Mouse (Mus musculus) midbrain, embryonic 16.5 days (tissue): ENCODE results near the gene Slc26a3. TPM values are rescaled to one million over a fixed set of nuclear protein-coding genes. Genes with fewer than 3 reads are reported as not detected.
A peak's percentile ranks its signal among the peaks of the same experiment; 100 is the strongest.

Experiments used
- ATAC-seq: fragments of 200-750 bp; cut with Nextera tagmentation; 2 replicates; pipeline ENCODE4 v1.8.0; 2017; ENCODE audit warnings: moderate TSS enrichment
- H3K27ac ChIP-seq: fragments of 300-500 bp; sonication (generic); 2 replicates; pipeline ENCODE4 v1.5.1; 2014; ENCODE audit warnings: mild to moderate bottlenecking, low read length, mixed read lengths
- H3K27me3 ChIP-seq: fragments of 300-500 bp; sonication (generic); 2 replicates; pipeline ENCODE4 v1.6.1; 2014; ENCODE audit warnings: low read depth, low read length, mixed read lengths; ENCODE audit not compliant: control insufficient read depth, insufficient read depth
- H3K36me3 ChIP-seq: fragments of 300-500 bp; sonication (generic); 2 replicates; pipeline ENCODE4 v1.6.1; 2014; ENCODE audit warnings: mild to moderate bottlenecking, low read length, moderate library complexity, mixed read lengths; ENCODE audit not compliant: control insufficient read depth, insufficient read depth
- H3K4me1 ChIP-seq: fragments of 300-500 bp; sonication (generic); 2 replicates; pipeline ENCODE4 v1.6.1; 2014; ENCODE audit warnings: mild to moderate bottlenecking, low read length, mixed read lengths; ENCODE audit not compliant: control insufficient read depth, insufficient read depth
- H3K4me2 ChIP-seq: fragments of 300-500 bp; sonication (generic); 2 replicates; pipeline ENCODE4 v1.6.1; 2014; ENCODE audit warnings: mild to moderate bottlenecking, low read length, mixed read lengths
- H3K4me3 ChIP-seq: fragments of 300-500 bp; sonication (generic); 2 replicates; pipeline ENCODE4 v1.5.1; 2014; ENCODE audit warnings: low read depth, mild to moderate bottlenecking, low read length, moderate library complexity, mixed read lengths
- H3K9ac ChIP-seq: fragments of 300-500 bp; sonication (generic); 2 replicates; pipeline ENCODE4 v1.6.1; 2014; ENCODE audit warnings: low read depth, low read length, mixed read lengths
- H3K9me3 ChIP-seq: fragments of 300-500 bp; sonication (generic); replicated peaks from 2 replicates; pipeline ENCODE4 v1.6.1; 2014; ENCODE audit warnings: mild to moderate bottlenecking, low read length, mixed read lengths; ENCODE audit not compliant: control insufficient read depth, poor library complexity, severe bottlenecking
- WGBS: fragments of 180-500 bp; shearing (Covaris S2); extraction: QIAGEN DNeasy Blood & Tissue Kit; methylation state at CpG from one replicate; pipeline ENCODE4 v1.1.7; 2014; 5-methylcytosine and 5-hydroxymethylcytosine counted together
- polyA plus RNA-seq: library from polyadenylated mRNA; unstranded; fragments of >200 nt; fragmentation: Nextera tagmentation; extraction: Ambion mirVana; gene quantifications from 2 replicates; pipeline ENCODE4 v1.2.1, GENCODE M21; 2015

The Slc26a3 gene
- polyA plus RNA-seq, 1 experiment from 2014 or later, result 0.09 TPM

GRCm38 (mm10) chr12:31375283-31375615, 15.4 kb upstream of the Slc26a3 start:
- H3K4me3 ChIP-seq, result no peak overlapping the region
- no peaks in the 10 kb centered on the region for H3K27me3 ChIP-seq
- H3K9ac ChIP-seq, result no peak overlapping the region
- no peak for ATAC-seq
- no peaks in the 10 kb centered on the region for H3K36me3 ChIP-seq
- no peaks in the 10 kb centered on the region for H3K9me3 ChIP-seq
- H3K4me2 ChIP-seq, result no peak overlapping the region
- no peak overlapping the region for H3K27ac ChIP-seq
- 81% methylated on average over 4 of the region's 4 CpGs for WGBS
- H3K4me1 ChIP-seq, result peaks cover 13% of the 10 kb centered on the region

- Histone ChIP-seq H3K4me2 (peak overlapping the region; percentile 61), H3K36me3 (no peaks in the 10 kb centered on the region), H3K27ac (no peak overlapping the region; the same call in 1 of the 2 replicates), H3K9ac (peak overlapping the region; percentile 56; the same call in 1 of the 2 replicates), H3K9me3 (no peaks in the 10 kb centered on the region), H3K4me3 (peak overlapping the region; percentile 33), H3K4me1 (peaks cover 13% of the 10 kb centered on the region), H3K27me3 (no peaks in the 10 kb centered on the region)
- 11% methylated on average over 13 of the region's 13 CpGs for WGBS
- ATAC-seq, result peak; percentile 54
Measured at GRCm38 (mm10) chr12:31376326-31376950, 14.2 kb upstream of the Slc26a3 start.

GRCm38 (mm10) chr12:31377241-31377640, 13.4 kb upstream of the Slc26a3 start:
- H3K4me2 ChIP-seq, result 0 out of 2 replicates have a peak overlapping the region, but pooled peaks have one; percentile 3
- peaks cover 13% of the 10 kb centered on the region for H3K4me1 ChIP-seq
- no peaks in the 10 kb centered on the region for H3K27me3 ChIP-seq
- H3K27ac ChIP-seq, result no peak overlapping the region
- no peak overlapping the region for H3K9ac ChIP-seq
- H3K36me3 ChIP-seq, result no peaks in the 10 kb centered on the region
- 78% methylated on average over 11 of the region's 11 CpGs for WGBS
- H3K4me3 ChIP-seq, result no peak overlapping the region
- H3K9me3 ChIP-seq, result no peaks in the 10 kb centered on the region
- no peak for ATAC-seq

- WGBS, result 46% methylated on average over 2 of the region's 2 CpGs
Measured at GRCm38 (mm10) chr12:31380878-31381277, 9.8 kb upstream of the Slc26a3 start.

GRCm38 (mm10) chr12:31382451-31382850, 8.2 kb upstream of the Slc26a3 start:
- Histone ChIP-seq H3K4me3 (no peak overlapping the region), H3K27ac (no peak overlapping the region), H3K36me3 (no peaks in the 10 kb centered on the region), H3K9me3 (no peaks in the 10 kb centered on the region), H3K9ac (no peak overlapping the region), H3K4me1 (no peaks in the 10 kb centered on the region), H3K27me3 (no peaks in the 10 kb centered on the region), H3K4me2 (no peak overlapping the region)
- 71% methylated on average over 2 of the region's 2 CpGs for WGBS
- no peak for ATAC-seq

More at GRCm38 (mm10) chr12:31380878-31381277, 9.8 kb upstream of the Slc26a3 start:
- no peak for ATAC-seq
- Histone ChIP-seq H3K27me3 (no peaks in the 10 kb centered on the region), H3K27ac (no peak overlapping the region), H3K9me3 (no peaks in the 10 kb centered on the region), H3K4me3 (no peak overlapping the region), H3K4me1 (peaks cover 9% of the 10 kb centered on the region), H3K4me2 (no peak overlapping the region), H3K36me3 (no peaks in the 10 kb centered on the region), H3K9ac (no peak overlapping the region)

GRCm38 (mm10) chr12:31387303-31387702, 3.4 kb upstream of the Slc26a3 start:
- H3K36me3 ChIP-seq, result no peaks in the 10 kb centered on the region
- H3K27ac ChIP-seq, result no peak overlapping the region
- no peak overlapping the region for H3K4me2 ChIP-seq
- no peak for ATAC-seq
- H3K9me3 ChIP-seq, result no peaks in the 10 kb centered on the region
- WGBS, result 69% methylated on average over 3 of the region's 3 CpGs
- no peaks in the 10 kb centered on the region for H3K27me3 ChIP-seq
- no peak overlapping the region for H3K9ac ChIP-seq
- no peak overlapping the region for H3K4me3 ChIP-seq
- no peaks in the 10 kb centered on the region for H3K4me1 ChIP-seq

- Histone ChIP-seq H3K4me2 (no peak overlapping the region), H3K4me1 (no peaks in the 10 kb centered on the region), H3K9me3 (no peaks in the 10 kb centered on the region), H3K27ac (no peak overlapping the region), H3K9ac (no peak overlapping the region), H3K4me3 (no peak overlapping the region), H3K27me3 (no peaks in the 10 kb centered on the region), H3K36me3 (no peaks in the 10 kb centered on the region)
- WGBS, result 97% methylated on average over 12 of the region's 12 CpGs
- no peak for ATAC-seq
Measured at GRCm38 (mm10) chr12:31391696-31392095, 1.0 kb downstream of the Slc26a3 start.

GRCm38 (mm10) chr12:31395895-31396294, 5.2 kb downstream of the Slc26a3 start:
- Histone ChIP-seq H3K4me1 (no peaks in the 10 kb centered on the region), H3K9me3 (no peaks in the 10 kb centered on the region), H3K4me3 (no peak overlapping the region), H3K27me3 (no peaks in the 10 kb centered on the region), H3K4me2 (no peak overlapping the region), H3K27ac (no peak overlapping the region), H3K9ac (no peak overlapping the region), H3K36me3 (no peaks in the 10 kb centered on the region)
- 93% methylated on average over 1 of the region's 1 CpGs for WGBS
- ATAC-seq, result no peak

GRCm38 (mm10) chr12:31397709-31398108, 7.0 kb downstream of the Slc26a3 start:
- H3K4me2 ChIP-seq, result no peak overlapping the region
- H3K9ac ChIP-seq, result no peak overlapping the region
- no peak for ATAC-seq
- no peaks in the 10 kb centered on the region for H3K36me3 ChIP-seq
- no peak overlapping the region for H3K4me3 ChIP-seq
- no peaks in the 10 kb centered on the region for H3K27me3 ChIP-seq
- no peaks in the 10 kb centered on the region for H3K9me3 ChIP-seq
- H3K4me1 ChIP-seq, result no peaks in the 10 kb centered on the region
- no peak overlapping the region for H3K27ac ChIP-seq
- 94% methylated on average over 4 of the region's 4 CpGs for WGBS
